Mouse (Mus musculus): ENCODE measurements around the gene Gm26620. TPM values are rescaled to one million over a fixed set of nuclear protein-coding genes. Genes with fewer than 3 reads are reported as not detected.

The Gm26620 gene
- total RNA-seq, 2 experiments from 2014 or later, result 0.31 to 0.34 TPM

Other genes with a start within 250 kb of the Gm26620 start
- 10 to 100 TPM in 1 of 2 experiments, 1 to 10 TPM in 1; 9.8 to 13.1 TPM for gene Olfml2b, start 240.5 kb upstream of the Gm26620 start, total RNA-seq (2021)
- 10 to 100 TPM; 56.5 to 58.9 TPM for gene Atf6, start 17.3 kb upstream of the Gm26620 start, total RNA-seq (2021)
- 1 to 10 TPM; 6.7 to 7.0 TPM for gene Dusp12, start 475 bp downstream of the Gm26620 start, total RNA-seq (2021)
- gene Fcrlb, start 27.9 kb downstream of the Gm26620 start, total RNA-seq (2021), result not detected
- under 1 TPM; 0.45 to 0.73 TPM for gene Fcrla, start 42.5 kb downstream of the Gm26620 start, total RNA-seq (2021)
- gene Fcgr2b, start 91.5 kb downstream of the Gm26620 start, total RNA-seq (2021), result 1 to 10 TPM; 6.9 to 7.1 TPM
- gene Fcgr4, start 133.9 kb downstream of the Gm26620 start, total RNA-seq (2021), result under 1 TPM; 0.34 to 0.52 TPM
- gene Fcgr3, start 179.9 kb downstream of the Gm26620 start, total RNA-seq (2021), result 10 to 100 TPM; 12.5 to 15.6 TPM
- 1 to 10 TPM in 1 of 2 experiments, under 1 TPM in 1; 0.34 to 1.1 TPM for gene Cfap126, start 228.9 kb downstream of the Gm26620 start, total RNA-seq (2021)

Data from heart, postnatal 25 days (tissue).